Mouse (Mus musculus) large intestine, adult 2 months (tissue): ENCODE measurements around the gene G6pc. TPM values are rescaled to one million over a fixed set of nuclear protein-coding genes. Genes with fewer than 3 reads are reported as not detected.

Experiments
- DNase-seq: peaks from one replicate; pipeline ENCODE4 v3.0.0-alpha.2; 2012; ENCODE audit warnings: low read depth, low spot score
- WGBS: fragments of 180-500 bp; shearing (Covaris S2); methylation state at CpG from one replicate; pipeline ENCODE4 v1.1.7; 2018; 5-methylcytosine and 5-hydroxymethylcytosine counted together
- polyA plus RNA-seq: library from polyadenylated mRNA; depleted of rRNA; stranded (reverse); fragments of >200 nt; gene quantifications from 2 replicates; pipeline ENCODE4 v1.2.3, GENCODE M21; 2012; rRNA removed

G6pc gene
- polyA plus RNA-seq, 1 experiment: 5.1 TPM

- DNase-seq: no peak
- WGBS: 4% methylated on average over 23 of the region's 23 CpGs
These were observed 56.9 kb downstream of the G6pc start, which contains the start of gene Gm27029 for GRCm38 (mm10) chr11:101424105-101424851. Gene Gm27029 (minus strand): TSS chr11:101424796.

GRCm38 (mm10) chr11:101424925-101425813 is 57.8 kb downstream of the G6pc start, which contains the start of the genes Rundc1 and Ptges3l:
Gene Rundc1 (plus strand): TSS chr11:101425085.
Gene Ptges3l (minus strand): TSS chr11:101425333.
- peak; percentile 96 for DNase-seq
- under 1% methylated on average over 80 of the region's 81 CpGs for WGBS

DNA sequence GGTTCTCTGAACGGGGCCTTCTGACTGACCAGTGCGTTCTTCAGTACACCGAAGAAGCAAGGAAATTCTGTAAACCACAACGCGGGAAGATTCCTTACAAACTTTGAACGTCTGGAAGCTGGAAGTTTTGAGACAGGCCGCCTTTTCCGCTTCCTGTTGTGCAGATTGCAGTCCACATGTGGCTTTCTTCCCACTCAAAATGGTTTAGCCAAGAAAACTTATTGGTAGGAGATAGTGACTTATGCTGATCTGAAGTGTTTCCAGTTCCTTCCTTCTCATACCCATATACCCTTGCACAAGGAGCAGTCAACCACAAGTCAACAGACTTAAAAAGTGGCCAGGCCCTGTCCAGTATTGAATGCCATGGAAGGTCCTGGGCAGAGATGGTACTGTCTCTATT is 58.8 kb downstream of the G6pc start:
- WGBS: 28% methylated on average over 8 of the region's 8 CpGs
- DNase-seq: no peak

Other genes starting within 250 kb of the G6pc start
- gene Retreg3, start 247.7 kb upstream of the G6pc start, polyA plus RNA-seq: 53.7 and 67.9 TPM in 2 replicates
- 14.4 and 17.8 TPM in 2 replicates for gene Tubg1, start 247.6 kb upstream of the G6pc start, polyA plus RNA-seq
- 1.8 and 2.3 TPM in 2 replicates for gene Tubg2, start 211.7 kb upstream of the G6pc start, polyA plus RNA-seq
- gene Cntnap1, start 197.0 kb upstream of the G6pc start, polyA plus RNA-seq: 2.4 and 2.6 TPM in 2 replicates
- 22.9 and 31.4 TPM in 2 replicates for gene Plekhh3, start 196.2 kb upstream of the G6pc start, polyA plus RNA-seq
- gene Ccr10, start 192.1 kb upstream of the G6pc start, polyA plus RNA-seq: 9.2 and 16.9 TPM in 2 replicates
- 22.1 and 30.6 TPM in 2 replicates for gene Ezh1, start 141.1 kb upstream of the G6pc start, polyA plus RNA-seq
- gene Ramp2, start 121.5 kb upstream of the G6pc start, polyA plus RNA-seq: 38.9 and 40.8 TPM in 2 replicates
- 80.6 and 82.2 TPM in 2 replicates for gene Vps25, start 113.9 kb upstream of the G6pc start, polyA plus RNA-seq
- 4.5 and 5.1 TPM in 2 replicates for gene Wnk4, start 107.0 kb upstream of the G6pc start, polyA plus RNA-seq
- gene Cntd1, start 88.5 kb upstream of the G6pc start, polyA plus RNA-seq: 0.21 and 0.37 TPM in 2 replicates
- 336 and 344 TPM in 2 replicates for gene Coa3, start 88.4 kb upstream of the G6pc start, polyA plus RNA-seq
- 59.8 and 107 TPM in 2 replicates for gene Becn1, start 65.3 kb upstream of the G6pc start, polyA plus RNA-seq
- gene Psme3, start 51.3 kb upstream of the G6pc start, polyA plus RNA-seq: 52.4 and 56.6 TPM in 2 replicates
- gene Aoc2, start 42.5 kb upstream of the G6pc start, polyA plus RNA-seq: 4.3 and 6.9 TPM in 2 replicates
- 10.9 and 16.1 TPM in 2 replicates for gene Aoc3, start 37.0 kb upstream of the G6pc start, polyA plus RNA-seq
- 17.0 and 17.9 TPM in 2 replicates for gene Aarsd1, start 50.1 kb downstream of the G6pc start, polyA plus RNA-seq
- 0.32 and 0.41 TPM in 2 replicates for gene Gm27029, start 57.2 kb downstream of the G6pc start, polyA plus RNA-seq
- 19.7 and 23.6 TPM in 2 replicates for gene Rundc1, start 57.5 kb downstream of the G6pc start, polyA plus RNA-seq
- gene Ptges3l, start 57.8 kb downstream of the G6pc start, polyA plus RNA-seq: 1.8 and 3.2 TPM in 2 replicates
- 386 and 502 TPM in 2 replicates for gene Rpl27, start 74.7 kb downstream of the G6pc start, polyA plus RNA-seq
- 96.2 and 146 TPM in 2 replicates for gene Ifi35, start 80.8 kb downstream of the G6pc start, polyA plus RNA-seq
- gene Rnd2, start 97.4 kb downstream of the G6pc start, polyA plus RNA-seq: 13.4 and 20.2 TPM in 2 replicates
- 90.6 and 140 TPM in 2 replicates for gene Vat1, start 98.7 kb downstream of the G6pc start, polyA plus RNA-seq
- gene Brca1, start 184.4 kb downstream of the G6pc start, polyA plus RNA-seq: 1.3 and 2.1 TPM in 2 replicates
- gene Nbr1, start 184.6 kb downstream of the G6pc start, polyA plus RNA-seq: 58.9 and 105 TPM in 2 replicates
- 112 and 164 TPM in 2 replicates for gene Tmem106a, start 214.7 kb downstream of the G6pc start, polyA plus RNA-seq
- not detected in 2 replicates for gene Gm11634, start 231.7 kb downstream of the G6pc start, polyA plus RNA-seq